Comparison of ENCODE assay signal across 8 mouse cellular contexts in the genomic region with DNA sequence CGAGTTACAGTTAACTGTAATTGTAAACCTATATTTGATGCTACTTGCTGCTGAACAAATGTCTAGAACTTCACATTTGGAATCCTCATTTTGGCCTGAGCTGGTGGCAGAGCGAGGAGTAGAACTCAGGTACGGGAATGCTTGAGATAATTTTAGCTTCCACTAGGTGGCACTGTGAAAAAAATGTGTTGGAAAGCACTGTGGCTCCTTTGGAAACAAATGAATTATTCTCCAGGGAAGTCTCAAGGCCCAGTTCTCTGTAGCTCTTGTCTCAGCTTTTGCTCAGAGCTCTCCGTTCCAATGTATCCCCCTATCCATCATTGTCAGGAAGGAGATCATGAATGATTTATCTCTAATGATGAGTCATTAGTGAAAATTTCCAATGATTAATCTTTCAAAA.
DNase-seq lines count a peak whose midpoint lies in the region; ATAC-seq and TF ChIP-seq lines count a peak whose summit lies in the region.

No protein-coding gene starts in this region.

- H3K9me3 ChIP-seq in heart, embryonic 11.5 days (replicated peaks; ENCODE audit: control insufficient read depth, low read length) = no peaks in the 10 kb centered on the region
- H3K9me3 ChIP-seq in lung, postnatal 0 days (ENCODE audit: low read length) = no peaks in the 10 kb centered on the region

- no peak for ATAC-seq in heart, embryonic 11.5 days (replicated peaks; ENCODE audit: insufficient number of reproducible peaks, low FRiP score, low TSS enrichment)
- ATAC-seq in lung, postnatal 0 days = no peak
- ATAC-seq in Patski = no peak
- peak; percentile 44 for ATAC-seq in granulocyte monocyte progenitor cell, adult 5-6 weeks (replicated peaks; ENCODE audit: poor library complexity, severe bottlenecking)
- ATAC-seq in erythroblast, adult 5-6 weeks (replicated peaks; ENCODE audit: low FRiP score, poor library complexity, severe bottlenecking) = no peak

- no peak for TF ChIP-seq EP300 in heart, adult 2 months (IDR thresholded peaks at IDR 0.05; ENCODE audit: insufficient read depth, low read depth, low read length)
- no peak for TF ChIP-seq EP300 in lung, postnatal 0 days (IDR thresholded peaks at IDR 0.05)

- TF ChIP-seq CTCF in heart, adult 2 months (IDR thresholded peaks at IDR 0.05) = peak; percentile 66
- peak; percentile 40; the same call in 1 of the 2 replicates for TF ChIP-seq CTCF in lung, postnatal 0 days (IDR thresholded peaks at IDR 0.05)
- peak; percentile 40 for TF ChIP-seq CTCF in Patski (IDR thresholded peaks at IDR 0.05)

- WGBS in heart, adult 2 months = 45% methylated on average over 4 of the region's 4 CpGs
- WGBS in heart, embryonic 11.5 days (ENCODE audit: insufficient replicate concordance) = 47% methylated on average over 4 of the region's 4 CpGs
- 36% methylated on average over 4 of the region's 4 CpGs for WGBS in lung, postnatal 0 days

- in situ Hi-C loops in Patski (cut with MboI; ENCODE audit: low pct_unique_long_range_greater_than_20kb) = no loop called here

- CTCF ChIA-PET in Patski (lab: Charles Lee) = interaction anchor here (1.3 to 1.4 kb wide), 2 partner anchors 9 to 14 kb away, joined by 4 to 5 read pairs; no protein-coding TSS in a partner anchor

- no peak overlapping the region for H3K4me3 ChIP-seq in heart, adult 2 months
- H3K4me3 ChIP-seq in heart, embryonic 11.5 days (ENCODE audit: low read depth, low read length) = no peak overlapping the region
- no peak overlapping the region for H3K4me3 ChIP-seq in lung, postnatal 0 days (ENCODE audit: low read depth, low read length)

- intact Hi-C loops in heart, adult 2 months (cut with DNase I) = loop anchor here (5.0 kb wide), 1 partner anchor 692 kb away; no protein-coding TSS in a partner anchor

- H3K4me1 ChIP-seq in heart, adult 2 months (ENCODE audit: control insufficient read depth, insufficient read depth, low read length) = no peaks in the 10 kb centered on the region
- H3K4me1 ChIP-seq in heart, embryonic 11.5 days (ENCODE audit: control insufficient read depth, insufficient read depth, low read length) = no peaks in the 10 kb centered on the region
- no peaks in the 10 kb centered on the region for H3K4me1 ChIP-seq in lung, postnatal 0 days (ENCODE audit: insufficient read depth, low read depth, low read length)

- TF ChIP-seq POLR2A in heart, adult 2 months (IDR thresholded peaks at IDR 0.05; ENCODE audit: insufficient read depth, low read depth, low read length) = no peak

- no peak overlapping the region for H3K4me2 ChIP-seq in heart, embryonic 11.5 days
- H3K4me2 ChIP-seq in lung, postnatal 0 days (replicated peaks; ENCODE audit: low read depth, low read length) = no peak overlapping the region

- no peaks in the 10 kb centered on the region for H3K36me3 ChIP-seq in heart, adult 2 months (ENCODE audit: control insufficient read depth, insufficient read depth, low read length)
- no peaks in the 10 kb centered on the region for H3K36me3 ChIP-seq in heart, embryonic 11.5 days (ENCODE audit: control insufficient read depth, insufficient read depth, low read length)
- H3K36me3 ChIP-seq in lung, postnatal 0 days (ENCODE audit: insufficient read depth, low read length) = no peaks in the 10 kb centered on the region

- POLR2A ChIA-PET in Patski (lab: Charles Lee) = no interaction called here

- H3K79me2 ChIP-seq in heart, adult 2 months (replicated peaks; ENCODE audit: control insufficient read depth, insufficient read depth, low read length) = no peaks in the 10 kb centered on the region

- H3K9ac ChIP-seq in heart, adult 2 months (ENCODE audit: low read depth, low read length) = no peak overlapping the region
- no peak overlapping the region for H3K9ac ChIP-seq in heart, embryonic 11.5 days (ENCODE audit: low read depth, low read length)
- no peak overlapping the region for H3K9ac ChIP-seq in lung, postnatal 0 days (replicated peaks; ENCODE audit: low read depth)

- no peak overlapping the region for H3K27ac ChIP-seq in heart, adult 2 months
- H3K27ac ChIP-seq in heart, embryonic 11.5 days (ENCODE audit: low read depth, low read length) = no peak overlapping the region
- H3K27ac ChIP-seq in lung, postnatal 0 days (ENCODE audit: low read length) = no peak overlapping the region

- no peaks in the 10 kb centered on the region for H3K27me3 ChIP-seq in heart, adult 2 months (ENCODE audit: control insufficient read depth, insufficient read depth, low read length)
- H3K27me3 ChIP-seq in heart, embryonic 11.5 days (ENCODE audit: control insufficient read depth, insufficient read depth, low read length) = no peaks in the 10 kb centered on the region
- no peaks in the 10 kb centered on the region for H3K27me3 ChIP-seq in lung, postnatal 0 days (replicated peaks; ENCODE audit: insufficient read depth, low read length)
- no peaks in the 10 kb centered on the region for H3K27me3 ChIP-seq in Patski

- no peak for DNase-seq in heart, adult 2 months
- DNase-seq in lung, postnatal 0 days (ENCODE audit: low spot score) = peak; percentile 10
- DNase-seq in lung, adult 18-20 months = no peak
- DNase-seq in Patski (ENCODE audit: low read depth, low spot score) = no peak
- no peak for DNase-seq in spleen, postnatal 36 days (ENCODE audit: low spot score in 2 of 2)
